Mouse (Mus musculus): ENCODE measurements around the gene Setmar. TPM values are rescaled to one million over a fixed set of nuclear protein-coding genes. Genes with fewer than 3 reads are reported as not detected.

Setmar gene
- polyA plus RNA-seq, 1 experiment from 2014 or later = 8.4 TPM

GRCm38 (mm10) chr6:108075857-108076256 lies 11.0 kb downstream of the Setmar start:
- H3K27me3 ChIP-seq = no peaks in the 10 kb centered on the region
- no peak overlapping the region for H3K27ac ChIP-seq
- no peak for ATAC-seq (ENCODE audit: insufficient number of reproducible peaks, insufficient read depth, low FRiP score, low TSS enrichment)
- H3K4me3 ChIP-seq = no peak overlapping the region
- H3K36me3 ChIP-seq = 0 out of 2 replicates have a peak, but pooled peaks cover 15% of the 10 kb centered on the region
- no peak overlapping the region for H3K9ac ChIP-seq
- no peak overlapping the region for H3K4me2 ChIP-seq (replicated peaks)
- H3K9me3 ChIP-seq = no peaks in the 10 kb centered on the region
- 93% methylated on average over 7 of the region's 7 CpGs for WGBS
- H3K4me1 ChIP-seq = no peaks in the 10 kb centered on the region

- Histone ChIP-seq H3K36me3 (no peaks in the 10 kb centered on the region), H3K4me1 (no peaks in the 10 kb centered on the region), H3K9ac (no peak overlapping the region), H3K9me3 (no peaks in the 10 kb centered on the region), H3K27me3 (no peaks in the 10 kb centered on the region), H3K4me3 (no peak overlapping the region), H3K27ac (no peak overlapping the region), H3K4me2 (replicated peaks) (no peak overlapping the region)
- 24% methylated on average over 1 of the region's 1 CpGs for WGBS
- no peak for ATAC-seq (ENCODE audit: insufficient number of reproducible peaks, insufficient read depth, low FRiP score, low TSS enrichment)
Measured at GRCm38 (mm10) chr6:108091296-108091695, 26.5 kb downstream of the Setmar start.

- Histone ChIP-seq H3K4me3 (no peak overlapping the region), H3K4me2 (replicated peaks) (no peak overlapping the region), H3K9ac (no peak overlapping the region), H3K27me3 (no peaks in the 10 kb centered on the region), H3K9me3 (no peaks in the 10 kb centered on the region), H3K4me1 (no peaks in the 10 kb centered on the region), H3K27ac (no peak overlapping the region), H3K36me3 (no peaks in the 10 kb centered on the region)
- 75% methylated on average over 3 of the region's 3 CpGs for WGBS
- no peak for ATAC-seq (ENCODE audit: insufficient number of reproducible peaks, insufficient read depth, low FRiP score, low TSS enrichment)
Measured at GRCm38 (mm10) chr6:108092646-108093045, 27.8 kb downstream of the Setmar start.

GRCm38 (mm10) chr6:108093449-108093848 lies 28.6 kb downstream of the Setmar start:
- no peak for ATAC-seq (ENCODE audit: insufficient number of reproducible peaks, insufficient read depth, low FRiP score, low TSS enrichment)
- Histone ChIP-seq H3K4me3 (no peak overlapping the region), H3K27me3 (no peaks in the 10 kb centered on the region), H3K4me2 (replicated peaks) (no peak overlapping the region), H3K9ac (no peak overlapping the region), H3K9me3 (no peaks in the 10 kb centered on the region), H3K36me3 (no peaks in the 10 kb centered on the region), H3K27ac (no peak overlapping the region), H3K4me1 (no peaks in the 10 kb centered on the region)
- WGBS = 79% methylated on average over 3 of the region's 3 CpGs

GRCm38 (mm10) chr6:108095445-108095844 lies 30.6 kb downstream of the Setmar start:
- Histone ChIP-seq H3K9ac (no peak overlapping the region), H3K27me3 (no peaks in the 10 kb centered on the region), H3K4me2 (replicated peaks) (no peak overlapping the region), H3K27ac (no peak overlapping the region), H3K4me1 (no peaks in the 10 kb centered on the region), H3K4me3 (no peak overlapping the region), H3K36me3 (no peaks in the 10 kb centered on the region), H3K9me3 (no peaks in the 10 kb centered on the region)
- no peak for ATAC-seq (ENCODE audit: insufficient number of reproducible peaks, insufficient read depth, low FRiP score, low TSS enrichment)
- WGBS = 35% methylated on average over 5 of the region's 5 CpGs

GRCm38 (mm10) chr6:108098171-108098845 lies 33.5 kb downstream of the Setmar start:
- Histone ChIP-seq H3K36me3 (no peaks in the 10 kb centered on the region), H3K4me2 (replicated peaks) (no peak overlapping the region), H3K4me3 (no peak overlapping the region), H3K27ac (no peak overlapping the region), H3K27me3 (no peaks in the 10 kb centered on the region), H3K4me1 (no peaks in the 10 kb centered on the region), H3K9ac (no peak overlapping the region), H3K9me3 (no peaks in the 10 kb centered on the region)
- WGBS = 20% methylated on average over 9 of the region's 9 CpGs
- ATAC-seq (ENCODE audit: insufficient number of reproducible peaks, insufficient read depth, low FRiP score, low TSS enrichment) = no peak

GRCm38 (mm10) chr6:108098846-108099217 lies 34.0 kb downstream of the Setmar start:
- ATAC-seq (ENCODE audit: insufficient number of reproducible peaks, insufficient read depth, low FRiP score, low TSS enrichment) = no peak
- Histone ChIP-seq H3K27ac (no peak overlapping the region), H3K27me3 (no peaks in the 10 kb centered on the region), H3K4me2 (replicated peaks) (no peak overlapping the region), H3K4me3 (no peak overlapping the region), H3K4me1 (no peaks in the 10 kb centered on the region), H3K9me3 (no peaks in the 10 kb centered on the region), H3K9ac (no peak overlapping the region), H3K36me3 (no peaks in the 10 kb centered on the region)
- WGBS = 83% methylated on average over 3 of the region's 3 CpGs

- ATAC-seq (ENCODE audit: insufficient number of reproducible peaks, insufficient read depth, low FRiP score, low TSS enrichment) = no peak
- H3K9ac ChIP-seq = no peak overlapping the region
- H3K4me1 ChIP-seq = no peaks in the 10 kb centered on the region
- no peak overlapping the region for H3K4me3 ChIP-seq
- H3K36me3 ChIP-seq = no peaks in the 10 kb centered on the region
- H3K9me3 ChIP-seq = no peaks in the 10 kb centered on the region
- H3K27me3 ChIP-seq = no peaks in the 10 kb centered on the region
- WGBS = 81% methylated on average over 10 of the region's 10 CpGs
- no peak overlapping the region for H3K4me2 ChIP-seq (replicated peaks)
- no peak overlapping the region for H3K27ac ChIP-seq
Measured at GRCm38 (mm10) chr6:108101936-108102830, 37.3 kb downstream of the Setmar start.

GRCm38 (mm10) chr6:108107376-108107775 lies 42.5 kb downstream of the Setmar start:
- Histone ChIP-seq H3K9ac (no peak overlapping the region), H3K27ac (no peak overlapping the region), H3K27me3 (no peaks in the 10 kb centered on the region), H3K9me3 (no peaks in the 10 kb centered on the region), H3K4me1 (no peaks in the 10 kb centered on the region), H3K36me3 (no peaks in the 10 kb centered on the region), H3K4me2 (replicated peaks) (no peak overlapping the region), H3K4me3 (no peak overlapping the region)
- ATAC-seq (ENCODE audit: insufficient number of reproducible peaks, insufficient read depth, low FRiP score, low TSS enrichment) = no peak

- Histone ChIP-seq H3K9me3 (no peaks in the 10 kb centered on the region), H3K27me3 (no peaks in the 10 kb centered on the region), H3K9ac (no peak overlapping the region), H3K36me3 (no peaks in the 10 kb centered on the region), H3K4me2 (replicated peaks) (no peak overlapping the region), H3K4me3 (no peak overlapping the region), H3K27ac (no peak overlapping the region), H3K4me1 (no peaks in the 10 kb centered on the region)
- WGBS = 75% methylated on average over 4 of the region's 4 CpGs
- ATAC-seq (ENCODE audit: insufficient number of reproducible peaks, insufficient read depth, low FRiP score, low TSS enrichment) = no peak
Measured at GRCm38 (mm10) chr6:108110336-108110735, 45.5 kb downstream of the Setmar start.

GRCm38 (mm10) chr6:108111693-108112092 lies 46.8 kb downstream of the Setmar start:
- H3K9me3 ChIP-seq = no peaks in the 10 kb centered on the region
- H3K4me2 ChIP-seq (replicated peaks) = no peak overlapping the region
- H3K4me3 ChIP-seq = no peak overlapping the region
- H3K27ac ChIP-seq = no peak overlapping the region
- no peak overlapping the region for H3K9ac ChIP-seq
- no peaks in the 10 kb centered on the region for H3K4me1 ChIP-seq
- ATAC-seq (ENCODE audit: insufficient number of reproducible peaks, insufficient read depth, low FRiP score, low TSS enrichment) = no peak
- no peaks in the 10 kb centered on the region for H3K27me3 ChIP-seq
- no peaks in the 10 kb centered on the region for H3K36me3 ChIP-seq

GRCm38 (mm10) chr6:108114971-108115370 lies 50.1 kb downstream of the Setmar start:
- Histone ChIP-seq H3K27ac (no peak overlapping the region), H3K4me3 (no peak overlapping the region), H3K9me3 (no peaks in the 10 kb centered on the region), H3K27me3 (no peaks in the 10 kb centered on the region), H3K36me3 (no peaks in the 10 kb centered on the region), H3K4me2 (replicated peaks) (no peak overlapping the region), H3K4me1 (no peaks in the 10 kb centered on the region), H3K9ac (no peak overlapping the region)
- no peak for ATAC-seq (ENCODE audit: insufficient number of reproducible peaks, insufficient read depth, low FRiP score, low TSS enrichment)
- 93% methylated on average over 1 of the region's 1 CpGs for WGBS

Measured in embryonic facial prominence, embryonic 12.5 days (tissue).